Mouse (Mus musculus) kidney, adult 2 months (tissue): Measurements from ENCODE around the gene Adamtsl3.

Experiments
- CTCF ChIP-seq: fragments of 200-500 bp; conservative IDR thresholded peaks from 2 replicates; pipeline ENCODE4 v1.5.1; 2011; ENCODE audit warnings: low read depth, mild to moderate bottlenecking, control low read depth, low read length, moderate library complexity, mixed read lengths; ENCODE audit not compliant: insufficient read depth, insufficient read length
- POLR2A ChIP-seq: fragments of 200-500 bp; IDR thresholded peaks from one replicate; pipeline ENCODE4 v1.6.1; 2011; ENCODE audit warnings: low read depth, low read length, control low read depth

DNA sequence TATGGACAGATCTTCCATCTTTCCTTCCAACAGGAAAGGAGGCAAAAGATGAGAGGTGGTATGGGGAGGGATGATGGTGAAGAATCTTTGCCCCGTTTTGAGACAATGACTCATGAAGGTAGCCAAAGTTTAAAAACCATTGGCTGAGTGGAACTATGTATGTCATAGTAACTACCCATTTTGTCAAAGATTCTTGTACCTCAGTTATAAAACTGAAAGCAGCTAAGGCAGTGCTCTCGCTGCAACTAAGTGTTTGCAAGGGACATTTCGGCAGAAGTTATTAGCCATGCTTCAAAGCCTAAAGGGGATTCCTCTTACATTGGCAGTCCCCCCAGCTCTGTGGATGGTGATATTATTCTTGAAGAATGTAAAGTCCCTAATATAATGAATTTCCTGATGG is 311.7 kb downstream of the Adamtsl3 start:
- TF ChIP-seq POLR2A (no peak), CTCF (no peak)
